In genomic region chr14:22051941-22052664, GRCm38 (mm10) we compare ENCODE assay signal across 10 mouse cellular contexts. TPM values are rescaled to one million over a fixed set of nuclear protein-coding genes. Genes with fewer than 3 reads are reported as not detected.
DNase-seq lines count a peak whose midpoint lies in the region; ATAC-seq and TF ChIP-seq lines count a peak whose summit lies in the region.
"Had no signal": no experiment of that assay in that cellular context is flagged by ENCODE, and none has a peak within 500 bp of the region (broad histone marks: within the 10 kb centered on the region; RNA-seq: fewer than 3 reads in every experiment).

No protein-coding gene starts in this region.

- intact Hi-C loops in heart, postnatal 36 days (cut with DNase I): no loop called here

- TF ChIP-seq POLR2A in liver, adult 2 months (IDR thresholded peaks at IDR 0.05; ENCODE audit: extremely low read depth, insufficient read depth, low read length): no peak

- H3K4me3 ChIP-seq in liver, adult 2 months (ENCODE audit: insufficient read depth, low read depth, low read length): no peak overlapping the region
- no peak overlapping the region for H3K4me3 ChIP-seq in liver, embryonic 12.5 days
- no peak overlapping the region for H3K4me3 ChIP-seq in midbrain, embryonic 10.5 days

- TF ChIP-seq CTCF in liver, adult 2 months (IDR thresholded peaks at IDR 0.05; ENCODE audit: low read depth, low read length): no peak

- no peaks in the 10 kb centered on the region for H3K27me3 ChIP-seq in liver, adult 2 months (ENCODE audit: control insufficient read depth, insufficient read depth, low read length)
- no peaks in the 10 kb centered on the region for H3K27me3 ChIP-seq in liver, embryonic 12.5 days (replicated peaks)
- no peaks in the 10 kb centered on the region; the same call in 1 of the 2 replicates for H3K27me3 ChIP-seq in midbrain, embryonic 10.5 days (ENCODE audit: low read depth, poor library complexity, severe bottlenecking)

- H3K9me3 ChIP-seq in liver, embryonic 12.5 days (replicated peaks): no peaks in the 10 kb centered on the region
- no peaks in the 10 kb centered on the region for H3K9me3 ChIP-seq in midbrain, embryonic 10.5 days (replicated peaks)

- H3K36me3 ChIP-seq in liver, adult 2 months (ENCODE audit: control insufficient read depth, insufficient read depth, low read length): no peaks in the 10 kb centered on the region
- no peaks in the 10 kb centered on the region for H3K36me3 ChIP-seq in liver, embryonic 12.5 days
- no peaks in the 10 kb centered on the region for H3K36me3 ChIP-seq in midbrain, embryonic 10.5 days

- no peaks in the 10 kb centered on the region for H3K79me2 ChIP-seq in liver, adult 2 months (ENCODE audit: control insufficient read depth, insufficient read depth, low read length)

- peaks cover 3% of the 10 kb centered on the region; the same call in 1 of the 2 replicates for H3K4me1 ChIP-seq in liver, adult 2 months (ENCODE audit: control insufficient read depth, insufficient read depth, low read length)
- peaks cover 60% of the 10 kb centered on the region for H3K4me1 ChIP-seq in liver, embryonic 12.5 days
- 0 out of 2 replicates have a peak, but pooled peaks cover 9% of the 10 kb centered on the region for H3K4me1 ChIP-seq in midbrain, embryonic 10.5 days

- peak overlapping the region; percentile 42; the same call in 1 of the 2 replicates for H3K27ac ChIP-seq in liver, adult 2 months (replicated peaks; ENCODE audit: insufficient read depth, low read depth, low read length)
- no peak overlapping the region for H3K27ac ChIP-seq in liver, embryonic 12.5 days
- H3K27ac ChIP-seq in midbrain, embryonic 10.5 days (replicated peaks): no peak overlapping the region

- peak; percentile 46 for DNase-seq in adrenal gland, adult 2 months
- no peak for DNase-seq in adrenal gland, postnatal 25 days
- DNase-seq in liver, adult 2 months (ENCODE audit: extremely low read depth, low read depth, low spot score): no peak
- peak; percentile 20 to 26 for DNase-seq in heart, postnatal 36 days
- DNase-seq in lung, postnatal 4 days: peak; percentile 20 to 52
- DNase-seq in midbrain, embryonic 10.5 days (ENCODE audit: low spot score): no peak

- no peak overlapping the region for H3K4me2 ChIP-seq in liver, embryonic 12.5 days
- H3K4me2 ChIP-seq: liver, embryonic 11.5 days had no signal

- ATAC-seq in liver, embryonic 12.5 days: no peak
- no peak for ATAC-seq in activated CD4-positive, CD25-positive, alpha-beta regulatory T cell, adult 4 months
- ATAC-seq: hindbrain, embryonic 16.5 days had no signal

- WGBS in liver, adult 2 months: 72% methylated on average over 14 of the region's 14 CpGs
- 68% methylated on average over 14 of the region's 14 CpGs for WGBS in liver, embryonic 12.5 days (ENCODE audit: insufficient replicate concordance)
- WGBS in midbrain, embryonic 10.5 days: 87% methylated on average over 14 of the region's 14 CpGs

- H3K9ac ChIP-seq in liver, adult 2 months (ENCODE audit: low read depth, low read length): no peak overlapping the region
- no peak overlapping the region for H3K9ac ChIP-seq in liver, embryonic 12.5 days

RNA-seq across cellular contexts. Expression of gene Lrmda, which starts 32.6 kb away (rescaled TPM):
- 1 to 10 TPM; 2.7 to 8.6 TPM for total RNA-seq in adrenal gland, adult 2 months (2021)
- polyA plus RNA-seq in adrenal gland, adult 2 months (2012; rRNA removed): 0.89 and 0.92 TPM in 2 replicates
- total RNA-seq in adrenal gland, postnatal 25 days (2021): 5.0 and 5.6 TPM in 2 replicates
- 0.18 and 0.20 TPM in 2 replicates for total RNA-seq in liver, adult 2 months (2014; rRNA removed)
- polyA plus RNA-seq in liver, adult 2 months (2012; rRNA removed): 0.09 and 0.50 TPM in 2 replicates
- polyA plus RNA-seq in liver, embryonic 12.5 days (2016; fragmentation: Nextera tagmentation; extraction: Ambion mirVana): 0.23 and 0.49 TPM in 2 replicates
- 1 to 10 TPM; 1.1 to 1.7 TPM for total RNA-seq in heart, postnatal 36 days (2021)
- polyA plus RNA-seq in activated CD4-positive, CD25-positive, alpha-beta regulatory T cell, adult 4 months (2017; shearing (Covaris generic)): not detected
- 0.38 TPM in 1 of 2 replicates, not detected in the other for polyA plus RNA-seq in midbrain, embryonic 10.5 days (2016; fragmentation: Nextera tagmentation; extraction: Ambion mirVana)

Comparison
In these comparisons a context has a peak if more than half of its experiments do, and no peak if none do; other contexts are left out.
1. DNase-seq: peak in adrenal gland, adult 2 months (single experiment), heart, postnatal 36 days (2 of 2) and lung, postnatal 4 days (2 of 2); none in adrenal gland, postnatal 25 days (single experiment), liver, adult 2 months (single experiment) and midbrain, embryonic 10.5 days (single experiment).